Mouse (Mus musculus) CH12.LX (cell line): ENCODE measurements around the gene Zscan20.

Experiments used
- CHD1 ChIP-seq: IDR thresholded peaks from 2 replicates; pipeline ENCODE4 v1.6.1; 2012; ENCODE audit warnings: low read depth, low read length, improper control_type of control experiment, inconsistent platforms
- CHD2 ChIP-seq: IDR thresholded peaks from 2 replicates; pipeline ENCODE4 v1.6.1; 2011; ENCODE audit warnings: low read length, improper control_type of control experiment
- CTCF ChIP-seq, 2 experiments: IDR thresholded peaks in 1 of 2; conservative IDR thresholded peaks in 1 of 2; 2 replicates each; pipeline ENCODE4 v1.5.1; 2011 to 2012; ENCODE audit warnings: low read depth in 2 of 2, low read length in 2 of 2, improper control_type of control experiment in 1 of 2, inconsistent platforms in 1 of 2, mild to moderate bottlenecking in 1 of 2, moderate library complexity in 1 of 2
- E2F4 ChIP-seq: IDR thresholded peaks from 2 replicates; pipeline ENCODE4 v1.6.1; 2011; ENCODE audit warnings: low read depth, low read length, improper control_type of control experiment; ENCODE audit not compliant: insufficient replicate concordance
- EP300 ChIP-seq: IDR thresholded peaks from 2 replicates; pipeline ENCODE4 v1.6.1; 2011; ENCODE audit warnings: low read length, improper control_type of control experiment
- JUND ChIP-seq: conservative IDR thresholded peaks from 2 replicates; pipeline ENCODE4 v1.6.1; 2011; ENCODE audit warnings: low read depth, low read length, improper control_type of control experiment
- MEF2A ChIP-seq: IDR thresholded peaks from 2 replicates; pipeline ENCODE4 v1.6.1; 2014; ENCODE audit warnings: low read depth, mild to moderate bottlenecking, inconsistent platforms, low read length, improper control_type of control experiment, borderline replicate concordance
- NRF1 ChIP-seq: IDR thresholded peaks from 2 replicates; pipeline ENCODE4 v1.6.1; 2014; ENCODE audit warnings: low read depth, mild to moderate bottlenecking, inconsistent platforms, low read length, improper control_type of control experiment, moderate library complexity
- POLR2A ChIP-seq: IDR thresholded peaks from 2 replicates; pipeline ENCODE4 v1.6.1; 2011; ENCODE audit warnings: low read depth, mild to moderate bottlenecking, improper control_type of control experiment, low read length
- RCOR1 ChIP-seq: conservative IDR thresholded peaks from 2 replicates; pipeline ENCODE4 v1.6.1; 2012; ENCODE audit warnings: low read depth, mild to moderate bottlenecking, inconsistent platforms, low read length, improper control_type of control experiment
- USF1 ChIP-seq: IDR thresholded peaks from 2 replicates; pipeline ENCODE4 v1.6.1; 2014; ENCODE audit warnings: low read depth, mild to moderate bottlenecking, inconsistent platforms, low read length, improper control_type of control experiment
- USF2 ChIP-seq: conservative IDR thresholded peaks from 2 replicates; pipeline ENCODE4 v1.6.1; 2011; ENCODE audit warnings: low read depth, low read length, improper control_type of control experiment

GRCm38 (mm10) chr4:128609925-128610402 lies at the start of gene Zscan20:
- TF ChIP-seq NRF1 (peak; percentile 44; the same call in 1 of the 2 replicates), CHD2 (peak; percentile 69; the same call in 1 of the 2 replicates), POLR2A (no peak; the same call in 1 of the 2 replicates), CTCF (conservative IDR thresholded peaks at IDR 0.05 in 1 of 2, IDR thresholded peaks at IDR 0.05 in 1 of 2; ENCODE audit: low read depth in 2 of 2, low read length in 2 of 2) (no peak), JUND (no peak), EP300 (no peak), CHD1 (no peak), RCOR1 (no peak), MEF2A (no peak), USF1 (no peak), E2F4 (no peak), USF2 (no peak)
